Mouse (Mus musculus): ENCODE data around the gene Dync1i2. TPM values are rescaled to one million over a fixed set of nuclear protein-coding genes. Genes with fewer than 3 reads are reported as not detected.

Gene Dync1i2
- total RNA-seq (2021), result 100 to 1,000 TPM; 137 to 146 TPM
- long read RNA-seq, experiment 1, transcript Dync1i2-202 (17 exons, 2,097 nt), result major isoform, 35 of 128 reads
- long read RNA-seq, experiment 1, transcript Dync1i2-207 (17 exons, 2,585 nt), result minor isoform, 22 of 128 reads
- long read RNA-seq, experiment 1, transcript Dync1i2-201 (16 exons, 2,631 nt), result minor isoform, 26 of 128 reads
- long read RNA-seq, experiment 1, transcript Dync1i2-204 (16 exons, 2,466 nt), result minor isoform, 14 of 128 reads
- long read RNA-seq, experiment 1, partial matches to known transcripts, result 24 of 128 reads
- long read RNA-seq, experiment 1, other reads (novel, unspliced or antisense), result 6 of 128 reads
- long read RNA-seq, experiment 2, transcript Dync1i2-204 (16 exons, 2,466 nt), result minor isoform, 8 of 93 reads
- long read RNA-seq, experiment 2, transcript Dync1i2-201 (16 exons, 2,631 nt), result minor isoform, 16 of 93 reads
- long read RNA-seq, experiment 2, transcript Dync1i2-202 (17 exons, 2,097 nt), result major isoform, 20 of 93 reads
- long read RNA-seq, experiment 2, transcript Dync1i2-207 (17 exons, 2,585 nt), result major isoform, 20 of 93 reads
- long read RNA-seq, experiment 2, partial matches to known transcripts, result 21 of 93 reads
- long read RNA-seq, experiment 2, other reads (novel, unspliced or antisense), result 8 of 93 reads

DNA sequence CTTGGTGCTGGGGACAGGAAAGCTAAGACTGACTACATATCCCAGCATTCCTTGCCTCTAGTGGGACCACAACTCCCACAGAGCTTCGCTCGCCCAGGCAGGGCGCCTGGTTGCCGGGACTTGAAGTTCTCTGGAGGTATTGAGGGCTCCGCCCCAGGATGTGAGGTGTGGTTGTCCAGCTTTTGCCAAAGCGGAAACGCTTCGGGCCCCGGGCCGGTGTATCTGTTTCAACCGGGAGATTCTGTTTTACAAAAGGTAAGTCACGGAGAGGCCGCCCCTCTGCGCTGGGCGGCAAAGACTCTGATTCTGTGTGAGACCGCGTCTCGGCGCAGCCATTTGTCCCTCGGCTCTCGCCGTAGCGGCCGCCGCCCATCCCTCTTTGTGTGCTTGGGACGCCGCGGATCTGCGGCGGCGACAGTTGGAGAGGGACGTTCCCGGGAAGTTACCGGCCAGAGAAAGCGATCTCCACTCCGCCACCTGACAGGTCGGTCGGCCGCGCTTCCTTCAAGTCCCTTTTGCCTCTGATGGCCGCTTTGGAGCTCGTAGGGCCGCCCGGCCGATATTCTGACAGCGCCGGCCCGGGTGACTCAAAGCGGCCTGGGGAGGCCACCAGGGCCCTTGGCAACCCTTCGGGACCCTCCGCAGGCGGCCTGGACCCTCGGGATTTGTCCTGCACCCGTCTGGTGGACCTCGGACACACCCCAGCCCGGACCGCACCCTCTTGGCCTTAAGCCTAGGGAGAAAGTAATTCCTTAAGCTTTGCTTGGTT lies at the start of gene Dync1i2:
Dync1i2 (plus strand) TSS at position 116 of the 769 bp plus-strand sequence.
- DNase-seq (ENCODE audit: low spot score in 2 of 2), result peak; percentile 92 to 95
- intact Hi-C loops (cut with DNase I), result no loop called here

DNA sequence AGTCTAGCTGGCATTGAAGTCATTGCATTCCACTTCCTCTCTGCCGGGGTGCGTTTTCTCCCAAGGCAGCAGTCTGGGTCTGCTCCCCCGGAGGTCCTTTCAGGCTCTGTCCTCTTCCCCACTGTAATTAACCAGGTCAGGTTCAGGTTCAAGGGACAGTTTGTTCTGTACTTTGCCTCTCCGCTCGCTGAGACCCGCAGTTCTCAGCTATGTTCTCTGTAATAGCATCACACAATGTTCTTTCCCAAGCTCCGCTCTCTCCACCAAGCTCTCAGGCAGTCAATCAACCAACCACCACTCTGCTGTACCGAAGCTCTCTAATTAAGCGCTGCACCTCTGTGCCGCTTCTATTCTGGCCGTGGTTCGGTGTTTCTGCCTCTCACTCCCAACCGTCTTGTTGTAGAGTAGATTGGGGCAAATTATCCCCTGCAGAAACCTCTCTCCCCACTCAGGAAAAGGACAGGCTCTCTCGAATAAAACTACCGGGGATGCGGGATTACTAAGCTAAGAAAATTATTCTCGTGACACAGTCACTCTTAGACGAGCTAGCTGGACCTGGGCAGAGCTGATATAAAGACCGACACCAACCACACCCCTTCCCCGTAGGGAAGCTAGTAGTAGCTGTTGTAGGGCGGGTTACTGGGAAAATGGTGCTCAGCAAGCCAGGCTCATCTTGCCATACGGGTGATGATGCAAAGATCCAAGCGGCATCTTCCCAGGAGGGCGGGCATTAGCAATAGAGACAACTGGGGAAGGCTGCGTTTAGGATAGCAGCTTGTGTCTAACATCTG lies 48.5 kb upstream of the Dync1i2 start:
- peak in 1 of 2 experiments; percentile 28 for DNase-seq (ENCODE audit: low spot score in 2 of 2)
- intact Hi-C loops (cut with DNase I), result no loop called here

DNA sequence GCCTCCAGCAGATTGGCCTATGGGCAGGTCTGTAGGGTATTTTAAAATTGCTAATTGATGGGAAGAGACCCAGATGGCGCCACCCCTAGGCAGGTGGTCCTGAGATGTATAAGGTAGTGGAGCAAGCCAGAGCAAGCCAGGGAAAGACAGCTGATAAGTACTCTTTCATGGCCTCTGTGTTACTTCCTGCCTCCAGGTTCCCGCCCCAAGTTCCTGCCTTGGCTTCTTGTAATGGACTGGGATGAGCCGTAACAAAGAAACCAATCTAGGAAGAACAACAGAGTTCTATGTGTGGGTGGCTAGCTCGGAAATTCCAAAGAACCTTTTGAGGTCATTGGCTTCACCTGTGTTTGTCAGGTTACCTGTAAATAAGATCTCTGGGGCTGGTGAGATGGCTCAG lies 44.3 kb upstream of the Dync1i2 start:
- intact Hi-C loops (cut with DNase I), result no loop called here
- no peak for DNase-seq (ENCODE audit: low spot score in 2 of 2)

DNA sequence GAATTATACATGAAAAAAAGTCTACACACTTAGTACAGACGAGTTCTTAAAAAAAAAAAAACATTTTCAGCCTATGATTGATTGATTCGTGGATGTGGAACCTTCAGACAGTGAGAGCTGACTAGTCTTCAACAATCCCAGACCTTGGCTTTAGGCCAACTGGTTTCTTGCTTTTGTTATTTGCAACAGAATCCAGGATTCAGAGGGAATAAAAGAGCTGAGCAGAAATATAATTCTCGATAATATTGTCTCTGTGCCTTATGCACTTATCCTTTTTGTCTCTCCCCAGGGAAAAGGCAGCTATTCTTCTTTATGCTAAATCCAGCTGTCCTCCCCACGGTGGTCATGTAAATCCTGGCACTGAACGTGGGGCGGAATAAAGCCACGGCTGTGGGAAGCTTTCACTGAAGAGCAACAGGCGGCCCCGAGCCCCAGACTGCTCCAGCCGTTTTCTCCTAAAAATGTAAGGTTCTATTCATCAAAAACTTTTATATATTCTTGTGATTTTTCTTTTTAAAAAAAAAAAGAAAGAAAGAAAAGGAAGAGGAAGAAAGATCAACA lies 43.0 kb upstream of the Dync1i2 start:
- intact Hi-C loops (cut with DNase I), result no loop called here

DNA sequence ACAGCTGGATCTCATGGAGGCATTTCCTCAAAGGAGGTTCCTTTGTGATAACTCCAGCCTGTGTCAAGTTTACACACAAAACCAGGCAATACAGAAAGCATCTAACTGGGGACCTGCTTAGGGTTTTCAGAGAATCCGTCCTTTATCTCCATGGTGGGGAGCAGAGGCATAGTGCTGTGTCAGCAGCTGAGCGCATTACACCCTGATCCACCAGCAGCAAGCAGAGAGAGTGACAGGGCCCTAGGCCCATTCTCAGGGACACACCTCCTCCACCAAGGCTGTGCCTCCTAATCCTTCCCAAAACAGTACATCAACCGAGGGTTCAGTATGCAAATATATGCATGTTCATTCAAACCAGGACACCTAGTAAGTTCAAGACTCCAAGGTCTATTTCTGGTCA lies 38.5 kb upstream of the Dync1i2 start:
- no peak for DNase-seq (ENCODE audit: low spot score in 2 of 2)
- intact Hi-C loops (cut with DNase I), result no loop called here

More for the DNA sequence above, 43.0 kb upstream of the Dync1i2 start:
- DNase-seq (ENCODE audit: low spot score in 2 of 2), result no peak

DNA sequence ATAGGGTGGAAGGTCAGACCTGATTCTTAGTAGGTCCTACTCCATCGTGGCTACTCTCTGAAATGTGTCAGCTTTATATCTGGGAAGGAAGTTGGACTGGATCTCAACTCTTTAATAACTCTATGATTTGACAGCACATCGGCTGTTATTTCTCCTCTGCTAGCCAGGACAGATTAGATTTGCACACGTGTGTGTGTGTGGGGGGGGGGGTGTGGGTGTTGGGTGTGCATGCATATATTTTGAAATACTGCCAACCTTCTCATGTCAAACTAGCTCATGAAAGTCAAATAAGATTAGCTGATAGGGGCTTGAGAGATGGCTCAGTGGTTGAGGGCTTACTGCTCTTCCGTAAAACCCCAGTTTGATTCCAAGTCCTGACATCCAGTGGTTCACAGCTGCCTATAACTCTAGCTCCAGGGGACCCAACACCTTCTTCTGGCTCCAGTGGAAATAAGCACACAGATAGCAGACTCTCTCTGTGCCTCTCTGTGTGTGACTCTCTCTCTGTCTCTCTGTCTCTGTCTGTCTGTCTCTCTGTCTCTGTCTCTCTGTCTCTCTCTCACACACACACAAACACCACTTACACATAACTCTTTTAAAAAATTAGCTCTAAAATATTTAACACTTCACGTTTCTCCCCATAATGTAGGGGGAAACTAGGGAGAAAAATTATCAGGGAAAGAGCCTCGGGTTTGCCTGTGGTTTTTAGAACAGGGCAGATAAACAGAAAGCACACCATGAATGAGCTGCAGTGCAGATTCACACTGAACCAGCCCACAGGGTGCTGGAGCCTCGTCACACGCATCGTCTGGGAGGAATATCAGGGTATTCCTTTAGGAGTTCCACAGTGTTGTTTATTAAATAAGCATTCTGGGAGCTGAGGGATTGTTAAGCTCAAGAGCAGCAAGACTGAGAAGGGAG lies 34.9 kb upstream of the Dync1i2 start:
- no peak for DNase-seq (ENCODE audit: low spot score in 2 of 2)
- intact Hi-C loops (cut with DNase I), result no loop called here

DNA sequence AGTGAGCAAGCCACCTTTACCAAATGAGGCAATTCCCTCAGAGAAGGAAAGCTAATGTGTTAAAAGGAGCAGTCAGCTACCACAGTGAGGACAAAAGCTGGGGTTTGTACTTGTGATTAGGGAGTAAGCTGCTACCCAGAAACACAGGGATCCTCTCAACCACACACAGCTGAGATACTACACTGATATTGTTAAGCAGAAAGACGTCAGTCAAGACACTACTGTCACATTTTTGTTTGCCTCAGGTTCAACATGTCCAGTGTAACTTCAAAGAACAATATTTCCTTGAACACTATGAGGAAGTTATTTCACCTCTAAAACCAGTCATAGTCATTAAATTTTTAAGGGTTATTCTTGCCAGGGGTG lies 34.3 kb upstream of the Dync1i2 start:
- no peak for DNase-seq (ENCODE audit: low spot score in 2 of 2)
- intact Hi-C loops (cut with DNase I), result no loop called here

DNA sequence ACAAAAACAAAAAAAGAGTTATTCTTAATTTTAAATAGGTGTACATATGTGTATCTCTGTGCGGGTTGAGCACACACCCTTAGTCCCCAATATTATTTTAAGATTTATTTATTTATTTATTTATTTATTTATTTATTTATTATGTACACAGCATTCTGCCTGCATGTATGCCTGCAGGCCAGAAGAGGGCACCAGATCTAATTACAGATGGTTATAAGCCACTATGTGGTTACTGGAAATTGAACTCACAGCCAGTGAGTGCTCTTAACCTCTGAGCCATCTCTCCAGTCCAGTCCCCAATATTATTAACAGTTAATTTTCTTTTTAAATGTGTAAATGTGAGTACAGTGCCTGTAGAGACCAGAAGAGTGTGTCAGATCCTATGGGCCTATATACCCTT lies 33.7 kb upstream of the Dync1i2 start:
- intact Hi-C loops (cut with DNase I), result no loop called here

DNA sequence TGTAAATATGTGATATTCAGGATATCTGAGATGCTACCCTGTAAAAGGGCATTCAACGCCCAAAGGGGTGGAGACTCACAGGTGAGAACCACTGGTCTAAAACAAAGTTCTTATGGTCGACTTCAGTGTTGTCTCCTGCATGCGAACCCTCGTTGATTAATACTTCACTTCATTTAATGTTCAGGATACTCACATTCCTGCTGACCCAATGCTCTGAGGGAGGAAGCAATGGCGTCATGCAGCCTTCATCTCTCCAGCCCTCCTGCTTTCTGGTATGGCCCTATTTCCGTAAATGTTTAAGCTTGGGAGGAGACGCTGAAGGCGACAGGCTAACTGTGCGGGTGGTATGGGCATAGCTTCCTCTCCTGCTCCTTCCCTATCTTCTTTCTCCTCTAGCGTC lies 31.8 kb upstream of the Dync1i2 start:
- no peak for DNase-seq (ENCODE audit: low spot score in 2 of 2)
- intact Hi-C loops (cut with DNase I), result no loop called here

More for the DNA sequence above, 33.7 kb upstream of the Dync1i2 start:
- DNase-seq (ENCODE audit: low spot score in 2 of 2), result no peak

DNA sequence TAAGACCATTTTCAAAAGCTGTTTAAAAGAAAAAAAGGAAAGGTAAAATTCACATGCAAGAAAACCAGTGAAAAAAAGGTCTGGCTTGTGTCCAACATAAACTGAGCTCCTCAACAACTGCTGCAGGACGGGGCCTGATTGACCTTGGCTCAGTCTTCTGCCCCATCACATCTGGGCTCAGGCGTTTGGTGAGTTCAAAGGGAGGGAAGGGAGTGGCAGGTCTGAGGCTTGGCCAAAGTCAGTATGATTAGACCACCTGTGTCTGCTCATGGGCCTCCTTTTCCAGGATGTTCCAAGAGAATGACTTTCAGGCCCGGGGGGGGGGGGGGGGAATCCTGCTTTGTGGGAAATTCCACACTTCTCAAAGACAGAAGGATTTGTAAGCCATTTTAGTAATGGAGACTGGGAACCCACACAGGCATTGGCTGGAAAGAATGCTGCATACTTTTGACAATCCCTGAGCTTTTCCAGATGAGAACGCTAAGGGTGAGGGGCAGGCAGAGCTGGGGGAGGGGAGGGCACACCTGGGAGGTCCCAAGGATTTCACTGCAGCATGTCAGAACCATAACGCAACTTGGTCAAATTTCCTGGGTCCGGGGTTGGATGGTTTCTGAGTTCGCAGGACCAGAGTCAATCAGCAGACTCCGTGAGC lies 30.8 kb upstream of the Dync1i2 start:
- no peak for DNase-seq (ENCODE audit: low spot score in 2 of 2)
- intact Hi-C loops (cut with DNase I), result no loop called here

DNA sequence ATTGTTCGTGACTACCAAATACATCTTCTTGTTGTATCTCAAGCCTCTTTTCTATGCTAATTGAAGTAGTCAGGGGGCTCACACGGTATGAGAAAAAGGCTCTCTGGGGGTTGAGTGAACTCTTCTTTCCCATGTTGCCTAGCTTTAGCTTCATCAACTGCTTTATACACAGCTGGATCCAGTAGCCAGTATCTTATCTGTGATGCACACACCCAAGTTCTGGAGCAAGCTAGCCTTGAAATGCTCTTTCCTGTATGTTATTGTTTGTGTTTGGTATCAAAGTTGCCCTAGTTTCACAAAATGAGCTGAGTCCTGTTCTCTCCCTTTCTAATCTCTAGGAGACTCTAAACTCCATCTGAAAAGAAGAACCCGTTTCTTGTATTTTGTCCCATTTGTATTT lies 23.6 kb upstream of the Dync1i2 start:
- no peak for DNase-seq (ENCODE audit: low spot score in 2 of 2)
- intact Hi-C loops (cut with DNase I), result no loop called here

DNA sequence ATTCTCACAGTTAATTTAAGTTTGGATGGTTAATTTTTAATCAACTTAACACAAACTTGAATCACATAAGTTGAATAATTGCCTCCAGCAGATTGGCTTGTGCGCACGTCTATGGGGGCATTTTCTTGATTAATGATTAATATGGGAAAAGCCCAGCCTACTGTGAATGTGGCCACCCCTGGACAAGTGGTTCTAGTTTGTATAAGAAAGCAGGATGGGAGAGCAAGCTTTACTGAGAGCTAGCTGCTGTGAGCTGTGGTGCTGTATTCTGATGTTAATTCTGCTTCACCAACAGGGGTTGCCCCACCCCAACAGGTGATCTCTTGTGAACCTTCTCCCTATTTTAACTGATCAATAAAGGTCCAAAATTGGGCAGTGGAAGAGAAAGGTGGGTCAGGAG lies 22.6 kb upstream of the Dync1i2 start:
- DNase-seq (ENCODE audit: low spot score in 2 of 2), result no peak
- intact Hi-C loops (cut with DNase I), result no loop called here

DNA sequence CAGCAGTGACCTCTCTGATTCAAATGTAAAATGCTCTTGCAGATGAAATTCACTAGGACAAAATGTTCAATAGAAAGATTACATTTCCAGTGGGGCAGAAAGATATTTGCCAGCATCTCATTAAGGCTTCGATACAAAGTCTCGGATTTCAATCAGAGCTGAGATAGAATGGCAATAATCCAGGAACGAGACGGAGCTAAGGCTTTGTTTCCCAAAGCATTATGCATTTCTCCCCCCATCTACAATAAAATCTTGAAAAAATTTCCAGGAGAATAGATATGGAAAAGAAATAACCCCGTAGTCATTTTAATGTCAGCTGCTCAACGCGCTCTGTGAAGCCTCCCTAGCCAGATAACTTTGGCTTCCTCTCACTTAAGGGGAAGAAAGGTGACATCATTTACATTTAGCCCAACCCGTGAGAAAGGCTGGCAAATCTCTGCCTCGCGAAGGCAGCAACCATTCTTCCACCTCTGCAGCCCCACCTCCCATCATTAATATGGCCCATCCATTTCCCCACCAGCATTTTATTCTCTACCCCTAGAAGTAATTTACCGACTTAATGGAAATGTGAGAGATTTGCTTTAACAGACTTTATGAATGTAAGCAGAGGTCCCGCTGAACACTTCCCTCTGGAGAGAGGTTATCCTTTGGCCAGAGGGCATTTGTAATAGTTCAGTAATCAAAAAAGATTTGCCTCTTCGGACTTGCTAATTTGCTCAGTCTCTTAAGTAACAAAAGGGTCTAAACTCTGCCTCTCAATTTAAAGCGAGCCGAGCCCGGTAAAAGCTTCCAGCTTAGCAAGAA lies 19.9 kb upstream of the Dync1i2 start:
- no peak for DNase-seq (ENCODE audit: low spot score in 2 of 2)
- intact Hi-C loops (cut with DNase I), result no loop called here

DNA sequence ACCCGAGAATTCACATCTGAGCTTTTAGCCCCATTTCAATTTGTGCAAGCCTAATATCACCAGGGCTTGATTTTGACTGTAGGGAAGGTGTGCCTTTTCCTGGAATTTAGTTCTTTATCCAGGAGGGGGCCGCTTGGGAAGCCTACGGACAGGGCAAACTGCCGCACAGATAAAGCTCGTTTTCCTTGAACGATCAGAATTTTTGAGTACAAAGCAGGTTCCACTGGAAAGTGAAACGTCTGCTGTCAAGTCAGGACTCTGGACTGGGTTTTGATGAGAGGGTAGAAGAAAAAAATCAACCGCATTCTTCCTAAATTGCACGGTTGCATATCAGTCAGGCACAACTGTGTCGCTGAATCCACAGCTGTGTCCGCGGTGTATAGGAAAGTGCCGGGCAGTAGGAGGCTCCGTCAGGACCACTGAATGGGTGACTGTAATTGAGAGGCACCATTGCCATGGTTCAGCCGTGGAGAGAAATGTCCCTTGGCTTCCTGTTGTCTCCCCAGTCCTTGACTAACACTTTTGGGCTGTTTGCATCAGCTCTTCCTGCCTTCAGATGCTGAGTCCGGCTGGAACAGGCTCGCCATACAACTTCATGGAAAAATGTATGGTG lies 19.2 kb upstream of the Dync1i2 start:
- intact Hi-C loops (cut with DNase I), result no loop called here
- DNase-seq (ENCODE audit: low spot score in 2 of 2), result no peak

DNA sequence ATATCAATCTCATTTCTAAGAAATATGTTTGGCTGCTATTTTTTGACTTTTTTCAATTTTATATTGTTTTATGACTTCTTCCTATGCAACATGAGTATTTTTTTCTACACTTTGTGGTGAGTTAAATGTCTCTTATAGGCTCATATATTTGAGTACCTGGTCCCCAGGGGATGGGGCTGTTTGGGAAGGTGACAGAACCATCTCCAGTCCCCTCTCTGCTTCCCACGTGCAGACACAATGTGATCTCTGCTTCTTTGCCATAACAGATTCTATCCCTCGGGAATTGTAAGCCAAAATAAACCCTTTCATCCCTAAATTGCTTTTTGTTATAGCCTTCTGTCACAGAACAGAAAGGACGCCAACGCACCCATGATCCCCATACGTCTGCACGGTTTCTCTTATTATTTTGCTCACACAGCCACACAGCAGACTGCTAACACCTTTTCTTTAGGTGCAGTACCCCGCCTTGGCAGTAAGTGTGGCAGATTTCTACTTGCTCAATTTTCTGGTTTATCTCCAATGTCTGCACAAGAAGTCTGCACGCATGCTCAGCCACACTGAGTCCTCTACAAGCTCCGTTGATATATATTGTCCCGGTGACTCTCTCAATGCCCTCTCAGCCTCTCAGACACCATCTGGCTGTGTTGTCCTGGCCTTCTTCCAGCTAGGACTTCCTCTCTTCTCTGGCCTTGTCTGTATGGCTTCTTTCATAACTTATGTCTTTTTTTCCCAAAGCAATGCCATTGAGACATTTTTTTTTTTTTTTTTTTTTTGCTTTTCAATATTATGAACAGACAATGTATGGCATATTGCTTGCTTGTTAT lies 17.2 kb upstream of the Dync1i2 start:
- intact Hi-C loops (cut with DNase I), result no loop called here
- peak in 1 of 2 experiments; percentile 16 for DNase-seq (ENCODE audit: low spot score in 2 of 2)

DNA sequence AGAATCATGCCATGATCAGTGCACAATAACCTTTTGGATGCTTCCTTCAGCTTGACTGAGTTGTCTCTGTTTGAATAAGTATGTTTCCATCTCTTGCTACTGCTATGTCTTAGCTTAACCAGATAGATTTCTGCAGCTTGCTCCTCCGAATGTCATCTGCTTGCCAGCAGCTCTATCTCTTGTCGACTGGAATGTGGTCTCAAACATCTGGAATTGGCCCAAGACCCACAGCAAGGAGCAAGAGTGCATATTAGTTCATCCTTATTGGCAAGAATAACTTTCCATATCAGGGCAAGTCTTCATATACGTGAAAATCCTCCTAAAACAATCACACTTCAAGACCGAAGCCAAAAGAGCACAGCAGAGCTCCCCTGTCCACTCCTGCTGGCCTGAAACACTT lies 14.6 kb upstream of the Dync1i2 start:
- intact Hi-C loops (cut with DNase I), result no loop called here
- DNase-seq (ENCODE audit: low spot score in 2 of 2), result no peak
